Mouse (Mus musculus): ENCODE measurements around the gene Rbm44. TPM values are rescaled to one million over a fixed set of nuclear protein-coding genes. Genes with fewer than 3 reads are reported as not detected.

Gene Rbm44
- total and polyA plus RNA-seq, 2 experiments from 2014 or later: 0.04 to 0.97 TPM

DNA sequence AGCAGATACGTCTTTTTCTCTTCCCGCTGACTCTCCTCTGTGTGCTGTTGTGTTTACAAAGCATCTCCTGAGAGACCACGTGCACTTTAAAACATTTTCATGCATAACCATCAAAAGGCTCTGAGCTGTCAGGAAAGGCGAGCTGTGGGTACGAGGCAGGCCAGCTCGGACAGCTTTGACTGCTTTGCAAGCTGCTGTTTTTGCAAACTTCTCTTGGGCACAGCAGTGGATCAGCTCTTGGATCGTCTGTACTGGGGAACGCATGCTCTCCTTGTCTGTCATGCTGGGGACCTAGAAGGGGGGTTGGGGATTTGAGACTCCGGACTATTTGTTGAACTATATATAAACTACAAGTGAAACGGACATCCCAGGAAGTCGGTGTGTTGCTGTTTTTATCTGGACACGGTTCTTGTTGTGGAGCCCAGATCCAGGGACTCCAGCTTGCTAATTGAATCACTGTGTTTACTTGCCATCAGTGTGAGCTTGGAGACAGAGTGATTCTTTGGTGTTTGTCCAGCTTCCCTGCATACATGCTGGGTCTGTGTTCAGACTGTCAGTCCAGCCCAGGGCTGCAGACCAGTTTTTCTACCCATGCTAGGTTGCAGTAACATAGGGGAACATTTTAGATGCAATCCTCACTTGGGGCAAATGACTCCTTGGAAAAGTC is 37.0 kb downstream of the Rbm44 start:
- Histone ChIP-seq H3K27me3 (ENCODE audit: control insufficient read depth, insufficient read depth, low read length) (no peaks in the 10 kb centered on the region), H3K36me3 (replicated peaks; ENCODE audit: control insufficient read depth, insufficient read depth, low read length) (no peaks in the 10 kb centered on the region), H3K27ac (ENCODE audit: low read depth) (peak overlapping the region; percentile 36), H3K4me1 (ENCODE audit: control insufficient read depth, insufficient read depth) (peaks cover 23% of the 10 kb centered on the region; the same call in 1 of the 2 replicates), H3K4me3 (ENCODE audit: low read depth, low read length) (peak overlapping the region; percentile 60; the same call in 1 of the 2 replicates), H3K9ac (replicated peaks; ENCODE audit: low read depth, low read length) (no peak overlapping the region), H3K9me3 (replicated peaks; ENCODE audit: control insufficient read depth, low read length) (0 out of 2 replicates have a peak, but pooled peaks cover 4% of the 10 kb centered on the region), H3K4me2 (ENCODE audit: low read depth, low read length) (peak overlapping the region; percentile 82)
- TF ChIP-seq CTCF (IDR thresholded peaks at IDR 0.05; ENCODE audit: low read depth): no peak
- TF ChIP-seq EP300 (IDR thresholded peaks at IDR 0.05; ENCODE audit: low read depth): no peak
- peak; percentile 8 for DNase-seq (ENCODE audit: low spot score)
- whole genome bisulfite sequencing: 18% methylated on average over 12 of the region's 12 CpGs
- ATAC-seq (ENCODE audit: insufficient read depth, low read depth): no peak

DNA sequence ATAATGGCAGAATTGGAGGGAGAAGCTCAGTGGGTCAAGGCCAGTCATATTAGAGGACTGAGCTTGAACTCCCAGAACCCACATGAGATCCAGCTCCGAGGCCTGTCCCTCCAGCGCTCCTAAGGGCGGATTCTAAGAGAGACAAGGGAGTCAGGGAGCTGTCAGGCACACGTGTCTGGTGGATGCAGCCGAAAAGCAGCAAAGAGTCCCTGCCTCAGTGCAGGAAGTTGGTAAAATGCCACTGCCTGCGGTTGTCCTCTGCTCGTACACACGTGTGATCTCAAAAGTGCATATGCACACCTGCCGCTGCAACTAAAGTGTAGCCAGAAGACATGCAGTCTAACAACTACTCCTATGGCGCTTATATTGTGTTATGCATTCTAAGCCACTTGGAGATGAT is 38.4 kb downstream of the Rbm44 start:
- Histone ChIP-seq H3K4me2 (ENCODE audit: low read depth, low read length) (no peak overlapping the region), H3K4me1 (ENCODE audit: control insufficient read depth, insufficient read depth) (peaks cover 23% of the 10 kb centered on the region; the same call in 1 of the 2 replicates), H3K9me3 (replicated peaks; ENCODE audit: control insufficient read depth, low read length) (0 out of 2 replicates have a peak, but pooled peaks cover 4% of the 10 kb centered on the region), H3K9ac (replicated peaks; ENCODE audit: low read depth, low read length) (no peak overlapping the region), H3K4me3 (ENCODE audit: low read depth, low read length) (no peak overlapping the region), H3K36me3 (replicated peaks; ENCODE audit: control insufficient read depth, insufficient read depth, low read length) (no peaks in the 10 kb centered on the region), H3K27me3 (ENCODE audit: control insufficient read depth, insufficient read depth, low read length) (no peaks in the 10 kb centered on the region), H3K27ac (ENCODE audit: low read depth) (no peak overlapping the region; the same call in 1 of the 2 replicates)
- WGBS: 66% methylated on average over 10 of the region's 10 CpGs
- DNase-seq (ENCODE audit: low spot score): peak; percentile 3
- ATAC-seq (ENCODE audit: insufficient read depth, low read depth): no peak
- TF ChIP-seq EP300 (IDR thresholded peaks at IDR 0.05; ENCODE audit: low read depth): no peak
- no peak for TF ChIP-seq CTCF (IDR thresholded peaks at IDR 0.05; ENCODE audit: low read depth)

- Histone ChIP-seq H3K9me3 (replicated peaks; ENCODE audit: control insufficient read depth, low read length) (0 out of 2 replicates have a peak, but pooled peaks cover 4% of the 10 kb centered on the region), H3K4me2 (ENCODE audit: low read depth, low read length) (no peak overlapping the region), H3K4me3 (ENCODE audit: low read depth, low read length) (no peak overlapping the region), H3K4me1 (ENCODE audit: control insufficient read depth, insufficient read depth) (0 out of 2 replicates have a peak, but pooled peaks cover 10% of the 10 kb centered on the region), H3K27ac (ENCODE audit: low read depth) (peak overlapping the region; percentile 47; the same call in 1 of the 2 replicates), H3K36me3 (replicated peaks; ENCODE audit: control insufficient read depth, insufficient read depth, low read length) (no peaks in the 10 kb centered on the region), H3K27me3 (ENCODE audit: control insufficient read depth, insufficient read depth, low read length) (no peaks in the 10 kb centered on the region), H3K9ac (replicated peaks; ENCODE audit: low read depth, low read length) (no peak overlapping the region)
- DNase-seq (ENCODE audit: low spot score) (no peak), ATAC-seq (ENCODE audit: insufficient read depth, low read depth) (no peak)
- TF ChIP-seq CTCF (IDR thresholded peaks at IDR 0.05; ENCODE audit: low read depth) (no peak), EP300 (IDR thresholded peaks at IDR 0.05; ENCODE audit: low read depth) (no peak)
- 81% methylated on average over 6 of the region's 6 CpGs for WGBS
Observed at GRCm38 (mm10) chr1:91186677-91187076, 41.8 kb downstream of the Rbm44 start.

- H3K27ac ChIP-seq (ENCODE audit: low read depth): peak overlapping the region; percentile 47; the same call in 1 of the 2 replicates
- H3K9ac ChIP-seq (replicated peaks; ENCODE audit: low read depth, low read length): no peak overlapping the region
- TF ChIP-seq EP300 (IDR thresholded peaks at IDR 0.05; ENCODE audit: low read depth) (no peak), CTCF (IDR thresholded peaks at IDR 0.05; ENCODE audit: low read depth) (no peak)
- H3K4me1 ChIP-seq (ENCODE audit: control insufficient read depth, insufficient read depth): 0 out of 2 replicates have a peak, but pooled peaks cover 4% of the 10 kb centered on the region
- WGBS: 89% methylated on average over 5 of the region's 5 CpGs
- H3K4me3 ChIP-seq (ENCODE audit: low read depth, low read length): no peak overlapping the region
- no peaks in the 10 kb centered on the region for H3K27me3 ChIP-seq (ENCODE audit: control insufficient read depth, insufficient read depth, low read length)
- DNase-seq (ENCODE audit: low spot score) (no peak), ATAC-seq (ENCODE audit: insufficient read depth, low read depth) (no peak)
- H3K4me2 ChIP-seq (ENCODE audit: low read depth, low read length): no peak overlapping the region
- H3K9me3 ChIP-seq (replicated peaks; ENCODE audit: control insufficient read depth, low read length): 0 out of 2 replicates have a peak, but pooled peaks cover 4% of the 10 kb centered on the region
- H3K36me3 ChIP-seq (replicated peaks; ENCODE audit: control insufficient read depth, insufficient read depth, low read length): no peaks in the 10 kb centered on the region
Observed at GRCm38 (mm10) chr1:91187315-91187714, 42.4 kb downstream of the Rbm44 start.

DNA sequence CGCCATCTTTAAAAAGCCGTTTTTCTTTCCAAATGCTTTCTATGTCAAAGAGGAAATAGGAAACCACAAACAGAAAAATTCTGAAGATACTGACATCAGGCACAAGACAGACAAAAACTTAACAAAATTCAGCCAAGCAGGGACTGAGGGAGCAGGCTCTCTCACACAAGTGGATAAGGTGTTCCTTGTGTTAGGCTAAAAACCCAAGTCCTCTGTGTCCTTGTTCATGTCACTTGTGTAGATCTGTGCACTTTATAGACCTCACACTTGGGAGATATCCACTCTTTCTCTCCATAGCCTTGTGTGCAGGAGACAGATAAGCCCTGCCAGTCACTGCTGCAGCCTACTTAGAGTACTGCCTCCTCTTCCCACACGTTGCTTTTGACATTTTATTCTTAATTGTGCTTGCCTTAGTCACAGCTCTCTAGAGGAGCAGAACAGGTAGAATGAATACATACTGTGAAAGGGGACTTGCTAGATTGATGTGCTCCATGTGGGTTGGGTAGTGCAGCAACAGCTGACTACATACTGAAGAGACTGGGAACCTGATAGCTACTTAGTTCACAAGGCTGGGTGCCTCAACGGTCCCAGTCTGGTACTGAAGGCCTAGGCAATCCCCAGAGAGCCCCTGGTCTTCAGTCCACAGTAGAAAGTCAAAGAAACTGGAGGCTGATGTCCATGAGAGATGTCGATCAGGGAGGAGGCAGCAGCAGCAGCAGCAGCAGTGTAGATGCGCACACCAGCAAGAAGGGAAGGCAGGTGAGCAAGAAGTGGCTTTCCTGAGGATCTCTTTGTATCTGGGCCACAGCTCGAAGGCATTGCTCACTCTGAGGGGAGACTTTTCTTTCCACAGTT is 43.1 kb downstream of the Rbm44 start:
- Histone ChIP-seq H3K9me3 (replicated peaks; ENCODE audit: control insufficient read depth, low read length) (0 out of 2 replicates have a peak, but pooled peaks cover 4% of the 10 kb centered on the region), H3K4me3 (ENCODE audit: low read depth, low read length) (no peak overlapping the region), H3K4me2 (ENCODE audit: low read depth, low read length) (no peak overlapping the region), H3K4me1 (ENCODE audit: control insufficient read depth, insufficient read depth) (no peaks in the 10 kb centered on the region), H3K9ac (replicated peaks; ENCODE audit: low read depth, low read length) (no peak overlapping the region), H3K27ac (ENCODE audit: low read depth) (peak overlapping the region; percentile 47; the same call in 1 of the 2 replicates), H3K36me3 (replicated peaks; ENCODE audit: control insufficient read depth, insufficient read depth, low read length) (no peaks in the 10 kb centered on the region), H3K27me3 (ENCODE audit: control insufficient read depth, insufficient read depth, low read length) (no peaks in the 10 kb centered on the region)
- DNase-seq (ENCODE audit: low spot score) (no peak), ATAC-seq (ENCODE audit: insufficient read depth, low read depth) (no peak)
- TF ChIP-seq EP300 (IDR thresholded peaks at IDR 0.05; ENCODE audit: low read depth) (no peak), CTCF (IDR thresholded peaks at IDR 0.05; ENCODE audit: low read depth) (no peak)
- 79% methylated on average over 7 of the region's 7 CpGs for WGBS
